Mouse (Mus musculus) liver, embryonic 14.5 days (tissue): ENCODE measurements around the gene Scpep1. TPM values are rescaled to one million over a fixed set of nuclear protein-coding genes. Genes with fewer than 3 reads are reported as not detected.

Source experiments
- ATAC-seq: fragments of 200-750 bp; cut with Nextera tagmentation; 2 replicates; pipeline ENCODE4 v1.8.0; 2017; ENCODE audit warnings: moderate number of reproducible peaks, mild to moderate bottlenecking, moderate library complexity; ENCODE audit not compliant: insufficient read depth
- DNase-seq, 3 experiments: peaks; one replicate each; pipeline ENCODE4 v3.0.0-alpha.2; 2012 to 2013; ENCODE audit warnings: low read depth in 3 of 3, low spot score in 3 of 3
- H3K27ac ChIP-seq: fragments of 300-500 bp; sonication (generic); 2 replicates; pipeline ENCODE4 v1.5.1; 2014; ENCODE audit warnings: moderate library complexity, mild to moderate bottlenecking, control low read depth, inconsistent platforms
- H3K27me3 ChIP-seq: fragments of 300-500 bp; sonication (generic); 2 replicates; pipeline ENCODE4 v1.6.1; 2014; ENCODE audit warnings: mild to moderate bottlenecking, low read length, moderate library complexity; ENCODE audit not compliant: control insufficient read depth, insufficient read depth
- H3K36me3 ChIP-seq: fragments of 300-500 bp; sonication (generic); replicated peaks from 2 replicates; pipeline ENCODE4 v1.6.1; 2014; ENCODE audit warnings: low read depth; ENCODE audit not compliant: control insufficient read depth, insufficient read depth
- H3K4me1 ChIP-seq, 2 experiments: fragments of 200-500 bp in 1 of 2; fragments of 300-500 bp in 1 of 2; sonication (generic) in 1 of 2; replicated peaks; 2 replicates each; pipeline ENCODE4 v1.6.1; 2012 to 2014; ENCODE audit warnings: antibody characterized with exemption in 1 of 2, inconsistent platforms in 1 of 2, low read length in 1 of 2; ENCODE audit not compliant: control insufficient read depth in 2 of 2, insufficient read depth in 2 of 2
- H3K4me2 ChIP-seq: fragments of 300-500 bp; sonication (generic); 2 replicates; pipeline ENCODE4 v1.6.1; 2014; ENCODE audit warnings: low read depth, mild to moderate bottlenecking, control low read depth, moderate library complexity
- H3K4me3 ChIP-seq, 2 experiments: fragments of 200-500 bp in 1 of 2; fragments of 300-500 bp in 1 of 2; sonication (generic) in 1 of 2; 2 replicates each; pipeline ENCODE4 v1.5.1; 2012 to 2014; ENCODE audit warnings: low read depth in 2 of 2, low read length in 2 of 2, mild to moderate bottlenecking in 2 of 2, control low read depth in 1 of 2, inconsistent platforms in 1 of 2, moderate library complexity in 1 of 2; ENCODE audit not compliant: insufficient read depth in 1 of 2
- H3K9ac ChIP-seq: fragments of 300-500 bp; sonication (generic); replicated peaks from 2 replicates; pipeline ENCODE4 v1.6.1; 2014; ENCODE audit warnings: mild to moderate bottlenecking, control low read depth, moderate library complexity
- H3K9me3 ChIP-seq: fragments of 300-500 bp; sonication (generic); 2 replicates; pipeline ENCODE4 v1.6.1; 2016; ENCODE audit warnings: low read length, mixed read lengths; ENCODE audit not compliant: control insufficient read depth
- CTCF ChIP-seq: IDR thresholded peaks from 2 replicates; pipeline ENCODE4 v1.5.1; 2016; ENCODE audit warnings: antibody characterized with exemption, low read depth, control low read depth
- EP300 ChIP-seq: IDR thresholded peaks from 2 replicates; pipeline ENCODE4 v1.6.1; 2016; ENCODE audit warnings: antibody characterized with exemption, low read depth
- WGBS: fragments of 180-500 bp; shearing (Covaris S2); extraction: QIAGEN DNeasy Blood & Tissue Kit; methylation state at CpG from one replicate; pipeline ENCODE4 v1.1.7; 2014; ENCODE audit not compliant: insufficient replicate concordance; 5-methylcytosine and 5-hydroxymethylcytosine counted together
- polyA plus RNA-seq, 2 experiments: library from polyadenylated mRNA; depleted of rRNA in 1 of 2; stranded (reverse) in 1 of 2; unstranded in 1 of 2; fragments of >200 nt; fragmentation: Nextera tagmentation in 1 of 2; extraction: Ambion mirVana in 1 of 2; gene quantifications; 2 replicates each; pipeline versions ENCODE4 v1.2.1 to v1.2.3; 2012 to 2014

The Scpep1 gene
- polyA plus RNA-seq, 2 experiments = 15.9 to 35.1 TPM

DNA sequence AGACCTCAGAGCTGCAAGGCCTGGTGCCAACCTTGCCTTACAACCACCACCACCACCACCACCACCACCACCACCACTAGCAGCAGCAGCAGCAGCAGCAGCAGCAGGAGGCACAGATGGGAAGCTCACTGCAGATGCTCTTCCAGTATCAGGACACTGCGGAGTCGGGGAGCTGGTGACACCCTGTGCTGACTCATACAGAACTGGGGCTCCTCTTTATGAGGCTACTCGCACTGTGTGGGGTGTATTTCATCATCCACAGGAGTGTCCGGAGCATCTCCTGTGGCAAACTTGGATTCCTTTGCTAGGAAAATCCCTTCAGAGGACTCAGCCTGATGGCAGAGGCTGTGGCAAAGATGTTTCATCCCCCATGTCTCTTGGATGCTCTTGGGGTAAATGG, 15.6 kb downstream of the Scpep1 start:
- DNase-seq (no peak), ATAC-seq (no peak)
- 62% methylated on average over 4 of the region's 4 CpGs for WGBS
- no peaks in the 10 kb centered on the region for H3K4me1 ChIP-seq
- H3K4me2 ChIP-seq = no peak overlapping the region
- H3K9ac ChIP-seq = no peak overlapping the region
- no peak overlapping the region for H3K4me3 ChIP-seq
- H3K36me3 ChIP-seq = no peaks in the 10 kb centered on the region
- no peaks in the 10 kb centered on the region for H3K27me3 ChIP-seq
- TF ChIP-seq CTCF (no peak), EP300 (no peak)
- H3K27ac ChIP-seq = no peak overlapping the region
- H3K9me3 ChIP-seq = no peaks in the 10 kb centered on the region

DNA sequence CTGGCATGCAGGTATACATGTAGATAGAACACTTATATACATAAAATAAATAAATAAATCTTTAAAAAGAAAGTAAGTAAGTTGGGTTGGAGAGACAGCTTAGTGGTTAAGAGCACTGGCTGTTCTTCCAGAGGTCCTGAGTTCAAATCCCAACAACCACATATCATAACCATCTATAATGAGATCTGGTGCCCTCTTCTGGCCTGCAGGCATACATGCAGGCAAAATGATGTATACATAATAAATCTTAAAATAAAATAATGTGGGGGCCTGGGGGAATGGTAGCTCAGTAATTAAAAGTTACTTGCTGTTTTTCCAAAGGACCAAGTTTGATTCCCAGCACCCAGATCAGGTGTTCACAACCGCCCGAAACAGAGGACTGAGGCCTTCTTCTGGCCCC, 16.5 kb downstream of the Scpep1 start:
- Histone ChIP-seq H3K27ac (no peak overlapping the region), H3K4me3 (no peak overlapping the region)
- WGBS = 75% methylated on average over 2 of the region's 2 CpGs

GRCm38 (mm10) chr11:88937886-88938285, 17.4 kb downstream of the Scpep1 start:
- Histone ChIP-seq H3K27me3 (no peaks in the 10 kb centered on the region), H3K9me3 (no peaks in the 10 kb centered on the region), H3K9ac (no peak overlapping the region), H3K27ac (no peak overlapping the region), H3K4me1 (no peaks in the 10 kb centered on the region), H3K4me3 (no peak overlapping the region), H3K36me3 (no peaks in the 10 kb centered on the region), H3K4me2 (no peak overlapping the region)
- TF ChIP-seq CTCF (no peak), EP300 (no peak)
- DNase-seq (no peak), ATAC-seq (no peak)
- WGBS = 59% methylated on average over 2 of the region's 2 CpGs

More for the DNA sequence above, 16.5 kb downstream of the Scpep1 start:
- ATAC-seq = no peak
- Histone ChIP-seq H3K4me1 (no peaks in the 10 kb centered on the region), H3K9ac (no peak overlapping the region), H3K9me3 (no peaks in the 10 kb centered on the region), H3K27me3 (no peaks in the 10 kb centered on the region), H3K4me2 (no peak overlapping the region), H3K36me3 (no peaks in the 10 kb centered on the region)
- TF ChIP-seq EP300 = no peak
- TF ChIP-seq CTCF = 0 out of 2 replicates have a peak, but pooled peaks have one; percentile 12
- no peak for DNase-seq

DNA sequence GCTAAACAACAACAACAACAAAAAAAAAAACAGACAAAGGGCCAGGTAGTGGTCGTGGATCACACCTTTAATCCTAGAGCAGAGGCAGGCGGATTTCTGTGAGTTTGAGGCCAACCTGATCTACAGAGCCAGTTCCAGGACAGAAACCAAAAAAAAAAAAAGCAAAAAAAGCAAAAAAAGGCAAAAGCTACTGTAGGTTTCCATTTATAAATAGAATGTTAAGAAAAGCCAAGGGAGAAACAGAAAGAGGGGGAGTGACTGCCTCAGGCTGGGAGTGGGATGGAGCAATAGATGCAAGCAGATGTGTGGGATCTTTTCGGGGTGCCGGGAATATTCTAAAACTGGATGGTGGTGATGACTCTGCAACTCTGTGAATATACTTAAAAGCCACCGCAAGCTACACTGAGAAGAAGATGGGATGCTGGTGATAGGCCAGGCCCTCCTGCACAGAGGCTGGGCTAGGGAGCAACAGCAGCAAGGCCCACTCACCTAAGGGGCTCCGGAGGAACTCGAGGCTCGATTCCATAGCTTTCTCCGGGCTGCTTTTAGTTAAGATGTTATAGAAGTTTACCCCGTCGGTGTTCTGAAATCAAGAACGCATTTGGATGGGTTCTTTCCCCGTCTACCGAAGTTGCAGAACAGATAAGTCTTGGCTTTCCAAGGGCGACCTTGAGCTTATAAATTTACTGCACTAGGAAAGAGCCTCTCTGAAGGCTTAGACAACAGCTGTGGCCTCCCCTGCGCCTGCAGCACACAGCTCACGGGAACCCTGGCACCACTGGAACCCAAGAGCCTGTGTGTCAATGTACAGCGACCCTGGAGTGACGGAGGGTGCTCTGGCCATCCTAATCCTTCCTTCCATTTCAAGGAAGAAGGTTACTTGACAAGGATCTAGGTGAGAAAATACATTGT, 20.9 kb downstream of the Scpep1 start:
- TF ChIP-seq EP300 (no peak), CTCF (no peak)
- Histone ChIP-seq H3K27ac (no peak overlapping the region), H3K27me3 (no peaks in the 10 kb centered on the region), H3K9ac (no peak overlapping the region), H3K4me3 (no peak overlapping the region), H3K4me1 (no peaks in the 10 kb centered on the region), H3K36me3 (no peaks in the 10 kb centered on the region), H3K4me2 (no peak overlapping the region), H3K9me3 (no peaks in the 10 kb centered on the region)
- WGBS = 75% methylated on average over 19 of the region's 19 CpGs
- DNase-seq = no peak
- ATAC-seq = no peak

- H3K4me2 ChIP-seq = no peak overlapping the region
- H3K4me1 ChIP-seq = no peaks in the 10 kb centered on the region
- TF ChIP-seq CTCF = no peak
- no peak for TF ChIP-seq EP300
- no peak for DNase-seq
- no peak overlapping the region for H3K9ac ChIP-seq
- no peak for ATAC-seq
- H3K27ac ChIP-seq = no peak overlapping the region
- H3K4me3 ChIP-seq = no peak overlapping the region
- H3K36me3 ChIP-seq = no peaks in the 10 kb centered on the region
- 75% methylated on average over 9 of the region's 9 CpGs for WGBS
- H3K9me3 ChIP-seq = no peaks in the 10 kb centered on the region
- no peaks in the 10 kb centered on the region for H3K27me3 ChIP-seq
These were observed 22.2 kb downstream of the Scpep1 start for GRCm38 (mm10) chr11:88933030-88933429.
